Mouse (Mus musculus) small intestine, adult 2 months (tissue): ENCODE data around the gene Atf6.

Source experiments
- CTCF ChIP-seq: fragments of 200-500 bp; IDR thresholded peaks from 2 replicates; pipeline ENCODE4 v1.5.1; 2012; ENCODE audit warnings: low read depth, mild to moderate bottlenecking, control low read depth, inconsistent platforms, low read length, moderate library complexity, mixed read lengths; ENCODE audit not compliant: insufficient replicate concordance, insufficient read length; ENCODE audit errors: extremely low read depth
- POLR2A ChIP-seq: fragments of 200-500 bp; IDR thresholded peaks from 2 replicates; pipeline ENCODE4 v1.6.1; 2012; ENCODE audit warnings: low read depth, mild to moderate bottlenecking, control low read depth, inconsistent platforms, low read length, moderate library complexity

GRCm38 (mm10) chr1:170718133-170718810 lies 149.3 kb downstream of the Atf6 start:
- no peak for TF ChIP-seq CTCF
- TF ChIP-seq POLR2A: no peak
